Mouse (Mus musculus): ENCODE results near the gene Atp8a1. TPM values are rescaled to one million over a fixed set of nuclear protein-coding genes. Genes with fewer than 3 reads are reported as not detected.
A peak's percentile ranks its signal among the peaks of the same experiment; 100 is the strongest.

Atp8a1 gene
- polyA plus RNA-seq, 1 experiment: 66.2 TPM

- DNase-seq (ENCODE audit: extremely low spot score in 1 of 2, low spot score in 1 of 2): peak in 1 of 2 experiments; percentile 13
Measured at GRCm38 (mm10) chr5:67579725-67580633, 267.3 kb downstream of the Atp8a1 start.

GRCm38 (mm10) chr5:67575705-67576104 lies 271.5 kb downstream of the Atp8a1 start:
- DNase-seq (ENCODE audit: extremely low spot score in 1 of 2, low spot score in 1 of 2): no peak

GRCm38 (mm10) chr5:67574039-67574438 lies 273.2 kb downstream of the Atp8a1 start:
- DNase-seq (ENCODE audit: extremely low spot score in 1 of 2, low spot score in 1 of 2): no peak

GRCm38 (mm10) chr5:67572552-67573155 lies 274.6 kb downstream of the Atp8a1 start:
- DNase-seq (ENCODE audit: extremely low spot score in 1 of 2, low spot score in 1 of 2): no peak

Other genes starting within 250 kb of the Atp8a1 start
- 19.5 and 21.3 TPM in 2 replicates for gene Shisa3, start 239.6 kb downstream of the Atp8a1 start, polyA plus RNA-seq (2012; rRNA removed)
- not detected in 2 replicates for gene Gm5108, start 94.2 kb upstream of the Atp8a1 start, polyA plus RNA-seq (2012; rRNA removed)
- not detected in 2 replicates for gene Gm21905, start 99.0 kb upstream of the Atp8a1 start, polyA plus RNA-seq (2012; rRNA removed)
- gene Grxcr1, start 184.4 kb upstream of the Atp8a1 start, polyA plus RNA-seq (2012; rRNA removed): not detected in 2 replicates

All from frontal cortex, adult 2 months (tissue).